Mouse (Mus musculus) right cerebral cortex, postnatal 10 days (tissue): ENCODE measurements around the gene Dnaja4.

Source experiments
- DNase-seq, 2 experiments: peaks; one replicate each; pipeline ENCODE4 v3.0.0; 2021; ENCODE audit warnings: low spot score in 2 of 2

Dnaja4 gene

DNA sequence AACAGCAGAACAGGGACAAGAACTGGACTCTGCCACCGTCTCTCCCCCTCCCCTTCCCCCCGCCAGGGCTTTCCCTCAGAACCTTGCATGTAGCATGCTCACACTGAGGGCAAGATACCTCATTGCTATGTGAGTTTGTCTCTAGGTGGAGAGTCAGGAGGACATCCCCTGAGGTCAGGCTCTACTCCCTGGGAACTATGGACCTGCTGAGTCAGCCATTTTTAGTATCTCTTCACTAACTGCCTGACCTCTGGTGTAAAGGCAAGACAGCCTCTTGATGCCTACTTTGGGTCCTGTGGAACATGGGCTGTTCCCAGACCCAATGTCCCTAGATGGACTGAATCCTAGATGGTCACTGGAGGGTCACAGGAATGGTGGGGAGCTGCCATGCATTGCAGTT lies 53.0 kb downstream of the Dnaja4 start:
- no peak for DNase-seq

DNA sequence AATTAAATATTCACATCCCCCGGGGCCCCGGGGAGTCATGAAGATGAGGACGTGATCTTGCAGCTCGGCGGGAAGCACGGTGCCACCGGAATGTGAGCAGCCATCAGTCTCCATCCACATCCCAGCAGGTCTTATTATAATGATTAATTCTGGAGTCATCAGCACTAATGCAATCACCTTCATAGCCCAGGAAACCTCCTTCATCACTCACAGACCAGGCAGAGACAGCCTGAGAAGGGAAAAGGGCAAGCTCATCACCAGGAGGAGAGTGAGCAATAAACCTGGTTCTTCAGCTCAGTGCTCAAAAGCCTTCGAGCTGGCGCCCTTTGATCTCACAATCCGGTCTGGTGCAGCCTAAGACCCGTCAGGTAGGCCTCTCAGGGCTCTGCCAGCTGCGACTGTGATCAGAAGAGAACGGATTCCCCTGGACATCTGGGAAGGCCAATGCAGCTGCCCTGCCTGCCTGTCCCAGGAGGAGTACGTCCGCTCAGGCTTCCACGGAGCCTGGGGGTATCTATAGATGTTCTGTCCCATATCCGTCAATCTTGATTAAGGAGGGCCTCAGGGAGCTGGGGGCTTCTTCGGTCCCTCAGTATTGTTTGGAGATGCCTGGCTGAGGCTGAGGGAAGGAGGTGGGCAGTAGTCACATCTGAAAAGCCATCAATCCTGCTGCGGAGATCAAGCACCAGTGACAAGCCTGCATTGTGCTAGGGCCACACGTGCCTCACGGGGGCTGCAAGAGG lies 53.7 kb downstream of the Dnaja4 start:
- no peak for DNase-seq

DNA sequence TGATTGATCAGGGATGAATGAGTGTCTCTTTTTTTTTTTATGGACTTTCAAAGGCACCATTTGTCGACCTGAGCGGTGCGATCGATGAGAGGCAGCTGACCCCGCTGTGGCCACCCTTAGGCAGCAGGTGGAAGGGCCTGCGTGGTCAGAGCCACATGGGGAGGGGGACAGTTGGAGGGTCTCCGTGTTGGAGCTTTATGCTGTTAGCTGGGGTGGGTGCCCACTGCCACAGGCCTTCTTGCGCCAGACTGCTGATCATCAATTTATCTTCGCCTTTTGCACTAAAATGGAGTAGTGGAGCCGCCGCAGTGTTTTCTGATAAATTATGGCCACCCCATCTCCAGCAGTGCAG lies 54.2 kb downstream of the Dnaja4 start:
- no peak for DNase-seq

DNA sequence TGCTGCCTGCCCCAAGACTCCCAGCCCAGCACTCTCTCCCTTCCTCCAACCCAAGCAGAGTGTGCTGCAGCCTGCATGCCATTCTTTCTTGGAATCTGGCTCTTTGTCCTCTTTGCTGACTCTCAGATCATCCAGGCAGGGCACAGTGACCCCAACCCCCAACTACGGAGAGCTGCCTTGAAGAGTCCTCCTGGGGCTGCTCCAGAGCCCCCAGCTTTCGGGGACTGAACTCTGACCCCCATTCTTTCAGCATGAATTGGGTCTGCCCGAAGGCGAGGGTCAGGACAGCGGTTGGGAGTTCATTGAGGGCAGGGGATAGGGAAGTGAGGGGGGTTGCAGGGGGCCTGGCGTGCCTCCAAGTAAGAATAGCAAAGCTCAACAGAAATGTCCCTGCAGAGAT lies 60.9 kb downstream of the Dnaja4 start:
- DNase-seq: no peak

DNA sequence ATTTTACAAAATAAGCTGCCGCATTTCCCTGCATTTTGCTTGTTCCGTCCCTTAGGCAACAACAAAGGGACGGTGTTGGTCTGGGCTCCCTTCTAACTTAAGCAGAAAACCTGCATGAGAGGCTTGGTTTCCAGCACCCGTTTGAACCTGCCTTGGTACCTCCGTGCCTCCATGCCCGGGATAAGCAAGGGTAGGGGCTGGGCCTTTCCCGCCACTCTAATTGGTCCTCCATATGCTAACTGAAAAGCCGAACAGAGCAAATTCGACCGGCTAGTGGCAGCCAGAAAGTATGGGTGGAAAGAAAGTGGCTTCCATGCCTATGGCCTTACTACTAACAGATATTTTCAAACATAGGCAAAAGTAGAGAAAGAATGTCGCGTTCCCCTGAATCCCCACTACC lies 65.4 kb downstream of the Dnaja4 start:
- no peak for DNase-seq

DNA sequence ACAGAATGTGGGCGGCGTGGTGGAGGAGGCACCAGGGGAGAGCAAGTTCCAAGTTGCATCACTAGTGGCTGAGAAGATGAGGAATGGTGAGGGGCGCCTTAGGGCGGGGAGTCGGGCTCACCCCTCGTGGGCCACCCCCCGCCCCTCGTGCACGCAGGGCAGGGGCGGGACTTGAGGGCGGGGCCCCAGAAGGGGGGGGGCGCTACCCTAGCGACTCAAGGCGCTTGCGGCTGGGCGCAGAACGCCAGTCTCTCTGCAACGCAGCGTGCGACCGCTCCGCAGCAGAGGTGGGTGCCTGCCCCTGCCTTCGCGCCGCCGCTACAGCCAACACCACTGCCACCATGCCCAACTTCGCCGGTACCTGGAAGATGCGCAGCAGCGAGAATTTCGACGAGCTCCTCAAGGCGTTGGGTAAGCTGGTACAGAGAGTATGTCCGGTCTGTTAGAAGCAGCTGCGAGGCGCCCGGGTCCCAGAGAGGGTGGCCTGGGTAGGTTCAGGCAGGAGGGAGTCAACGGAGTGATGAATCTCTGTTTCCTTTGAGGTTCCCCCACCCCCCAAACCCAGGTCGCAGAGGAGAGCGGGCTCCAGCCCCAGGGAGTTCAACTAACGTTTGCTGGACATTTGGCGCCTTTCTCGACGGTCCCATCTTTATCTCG lies 66.0 kb downstream of the Dnaja4 start, which contains the start of gene Crabp1:
Gene Crabp1 (plus strand): TSS at position 188 of the 657 bp plus-strand sequence.
- DNase-seq: no peak

DNA sequence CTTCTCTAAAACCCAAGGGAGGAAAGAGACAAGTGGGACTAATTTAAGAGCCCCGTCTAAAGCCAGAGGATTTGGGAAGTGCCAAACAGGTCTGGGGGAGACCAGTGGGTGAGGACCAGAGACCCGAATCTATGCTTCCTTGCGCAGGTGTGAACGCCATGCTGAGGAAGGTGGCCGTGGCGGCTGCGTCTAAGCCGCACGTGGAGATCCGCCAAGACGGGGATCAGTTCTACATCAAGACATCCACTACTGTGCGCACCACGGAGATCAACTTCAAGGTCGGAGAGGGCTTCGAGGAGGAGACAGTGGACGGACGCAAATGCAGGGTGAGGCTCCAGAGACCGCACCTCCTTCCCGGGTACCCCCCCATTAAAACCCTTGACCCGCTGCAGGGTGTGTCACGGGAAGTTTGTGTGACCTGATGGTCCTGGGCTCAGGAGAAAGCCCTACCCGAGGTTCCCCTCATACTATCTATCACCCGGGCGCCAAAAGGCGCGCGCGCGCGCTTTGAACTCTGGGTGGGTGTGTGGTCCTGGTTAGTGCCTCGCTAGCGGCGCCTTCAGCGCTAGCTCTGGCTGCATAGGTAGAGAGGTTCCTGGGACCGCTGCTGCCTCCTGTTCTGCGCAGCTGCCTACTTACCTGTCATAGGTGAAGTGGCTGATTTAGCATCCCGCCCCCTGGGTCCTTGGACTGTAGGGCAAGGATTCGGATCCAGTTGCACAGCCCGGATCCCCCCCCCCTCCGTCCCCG lies 66.8 kb downstream of the Dnaja4 start:
- DNase-seq: no peak
